Mouse (Mus musculus): ENCODE data around the gene Rnf217. TPM values are rescaled to one million over a fixed set of nuclear protein-coding genes. Genes with fewer than 3 reads are reported as not detected.

Rnf217 gene
- polyA plus RNA-seq, 1 experiment from 2014 or later = 0.96 TPM

GRCm38 (mm10) chr10:31467043-31467898 is 141.7 kb downstream of the Rnf217 start:
- no peaks in the 10 kb centered on the region for H3K9me3 ChIP-seq
- H3K27ac ChIP-seq (replicated peaks) = no peak overlapping the region
- no peak overlapping the region for H3K4me3 ChIP-seq
- no peak overlapping the region for H3K4me2 ChIP-seq
- no peaks in the 10 kb centered on the region for H3K36me3 ChIP-seq
- no peak overlapping the region for H3K9ac ChIP-seq
- H3K4me1 ChIP-seq = 0 out of 2 replicates have a peak, but pooled peaks cover 5% of the 10 kb centered on the region
- no peaks in the 10 kb centered on the region for H3K27me3 ChIP-seq (replicated peaks)
- WGBS = 53% methylated on average over 10 of the region's 10 CpGs
- no peak for ATAC-seq (ENCODE audit: extremely low read depth, insufficient number of reproducible peaks, low FRiP score, low TSS enrichment)

GRCm38 (mm10) chr10:31465840-31466541 is 143.0 kb downstream of the Rnf217 start:
- H3K9me3 ChIP-seq = no peaks in the 10 kb centered on the region
- H3K36me3 ChIP-seq = no peaks in the 10 kb centered on the region
- no peak overlapping the region for H3K27ac ChIP-seq (replicated peaks)
- WGBS = 78% methylated on average over 6 of the region's 6 CpGs
- H3K27me3 ChIP-seq (replicated peaks) = no peaks in the 10 kb centered on the region
- no peak for ATAC-seq (ENCODE audit: extremely low read depth, insufficient number of reproducible peaks, low FRiP score, low TSS enrichment)
- H3K9ac ChIP-seq = no peak overlapping the region
- H3K4me2 ChIP-seq = no peak overlapping the region
- no peak overlapping the region for H3K4me3 ChIP-seq
- H3K4me1 ChIP-seq = 0 out of 2 replicates have a peak, but pooled peaks cover 5% of the 10 kb centered on the region

GRCm38 (mm10) chr10:31465424-31465823 is 143.6 kb downstream of the Rnf217 start:
- 58% methylated on average over 4 of the region's 4 CpGs for WGBS
- H3K27ac ChIP-seq (replicated peaks) = no peak overlapping the region
- H3K9me3 ChIP-seq = no peaks in the 10 kb centered on the region
- ATAC-seq (ENCODE audit: extremely low read depth, insufficient number of reproducible peaks, low FRiP score, low TSS enrichment) = no peak
- no peaks in the 10 kb centered on the region for H3K36me3 ChIP-seq
- no peak overlapping the region for H3K9ac ChIP-seq
- H3K4me1 ChIP-seq = 0 out of 2 replicates have a peak, but pooled peaks cover 5% of the 10 kb centered on the region
- H3K4me3 ChIP-seq = no peak overlapping the region
- no peaks in the 10 kb centered on the region for H3K27me3 ChIP-seq (replicated peaks)
- no peak overlapping the region for H3K4me2 ChIP-seq

- H3K27me3 ChIP-seq (replicated peaks) = no peaks in the 10 kb centered on the region
- no peaks in the 10 kb centered on the region for H3K9me3 ChIP-seq
- H3K4me3 ChIP-seq = no peak overlapping the region
- WGBS = 82% methylated on average over 2 of the region's 2 CpGs
- ATAC-seq (ENCODE audit: extremely low read depth, insufficient number of reproducible peaks, low FRiP score, low TSS enrichment) = no peak
- H3K36me3 ChIP-seq = no peaks in the 10 kb centered on the region
- no peak overlapping the region for H3K27ac ChIP-seq (replicated peaks)
- H3K4me1 ChIP-seq = 0 out of 2 replicates have a peak, but pooled peaks cover 5% of the 10 kb centered on the region
- no peak overlapping the region for H3K9ac ChIP-seq
- no peak overlapping the region for H3K4me2 ChIP-seq
Observed at GRCm38 (mm10) chr10:31463044-31463443, 145.9 kb downstream of the Rnf217 start.

GRCm38 (mm10) chr10:31456806-31457205 is 152.2 kb downstream of the Rnf217 start:
- Histone ChIP-seq H3K4me3 (no peak overlapping the region), H3K4me1 (no peaks in the 10 kb centered on the region), H3K36me3 (no peaks in the 10 kb centered on the region), H3K27me3 (replicated peaks) (no peaks in the 10 kb centered on the region), H3K4me2 (no peak overlapping the region), H3K9ac (no peak overlapping the region), H3K27ac (replicated peaks) (no peak overlapping the region), H3K9me3 (no peaks in the 10 kb centered on the region)
- ATAC-seq (ENCODE audit: extremely low read depth, insufficient number of reproducible peaks, low FRiP score, low TSS enrichment) = no peak
- 45% methylated on average over 1 of the region's 1 CpGs for WGBS

GRCm38 (mm10) chr10:31447083-31447482 is 161.9 kb downstream of the Rnf217 start:
- ATAC-seq (ENCODE audit: extremely low read depth, insufficient number of reproducible peaks, low FRiP score, low TSS enrichment) = no peak
- no peak overlapping the region for H3K4me2 ChIP-seq
- H3K9me3 ChIP-seq = no peaks in the 10 kb centered on the region
- H3K36me3 ChIP-seq = no peaks in the 10 kb centered on the region
- H3K27me3 ChIP-seq (replicated peaks) = no peaks in the 10 kb centered on the region
- 30% methylated on average over 1 of the region's 1 CpGs for WGBS
- H3K4me1 ChIP-seq = peaks cover 9% of the 10 kb centered on the region
- no peak overlapping the region for H3K27ac ChIP-seq (replicated peaks)
- H3K4me3 ChIP-seq = no peak overlapping the region
- H3K9ac ChIP-seq = no peak overlapping the region

- 1% methylated on average over 59 of the region's 59 CpGs for WGBS
- Histone ChIP-seq H3K4me2 (peak within 1 kb of the TSS; percentile 92), H3K4me1 (peaks cover 9% of the 10 kb centered on the region)
Observed at GRCm38 (mm10) chr10:31445291-31446124, 163.5 kb downstream of the Rnf217 start, which contains the start of gene Tpd52l1. Gene Tpd52l1, minus strand, starts transcription at chr10:31445958.

GRCm38 (mm10) chr10:31444206-31444605 is 164.8 kb downstream of the Rnf217 start:
- Histone ChIP-seq H3K9me3 (no peaks in the 10 kb centered on the region), H3K4me2 (no peak overlapping the region), H3K9ac (no peak overlapping the region), H3K27me3 (replicated peaks) (no peaks in the 10 kb centered on the region), H3K36me3 (no peaks in the 10 kb centered on the region), H3K27ac (replicated peaks) (no peak overlapping the region), H3K4me1 (peaks cover 9% of the 10 kb centered on the region), H3K4me3 (no peak overlapping the region)
- WGBS = 77% methylated on average over 7 of the region's 7 CpGs
- ATAC-seq (ENCODE audit: extremely low read depth, insufficient number of reproducible peaks, low FRiP score, low TSS enrichment) = no peak

More at GRCm38 (mm10) chr10:31445291-31446124, 163.5 kb downstream of the Rnf217 start, which contains the start of gene Tpd52l1:
- peak within 1 kb of the TSS; percentile 81 for H3K9ac ChIP-seq
- no peaks in the 10 kb centered on the region for H3K27me3 ChIP-seq (replicated peaks)
- ATAC-seq (ENCODE audit: extremely low read depth, insufficient number of reproducible peaks, low FRiP score, low TSS enrichment) = peak; percentile 88
- no peaks in the 10 kb centered on the region for H3K9me3 ChIP-seq
- H3K4me3 ChIP-seq = peak within 1 kb of the TSS; percentile 73
- no peaks in the 10 kb centered on the region for H3K36me3 ChIP-seq
- no peak within 1 kb of the TSS for H3K27ac ChIP-seq (replicated peaks)

Other genes with a start within 250 kb of the Rnf217 start
- 15.4 and 15.5 TPM in 2 replicates for gene Tpd52l1, start 163.2 kb downstream of the Rnf217 start, polyA plus RNA-seq (2015; fragmentation: Nextera tagmentation; extraction: Ambion mirVana)

Data from heart, embryonic 13.5 days (tissue).